Mouse (Mus musculus) heart, embryonic 14.5 days (tissue): Measurements from ENCODE around the gene Lgr6. TPM values are rescaled to one million over a fixed set of nuclear protein-coding genes. Genes with fewer than 3 reads are reported as not detected.

Source experiments
- ATAC-seq: fragments of 200-750 bp; cut with Nextera tagmentation; 2 replicates; pipeline ENCODE4 v1.8.0; 2017; ENCODE audit warnings: low read depth, moderate TSS enrichment; ENCODE audit not compliant: insufficient number of reproducible peaks, insufficient read depth, low FRiP score
- H3K27ac ChIP-seq, 2 experiments: fragments of 200-500 bp in 1 of 2; fragments of 300-500 bp in 1 of 2; sonication (generic) in 1 of 2; replicated peaks in 1 of 2; 2 replicates each; pipeline ENCODE4 v1.5.1; 2012 to 2014; ENCODE audit warnings: low read depth in 2 of 2, low read length in 2 of 2, control low read depth in 1 of 2, mild to moderate bottlenecking in 1 of 2, mixed read lengths in 1 of 2; ENCODE audit not compliant: control insufficient read depth in 1 of 2, insufficient read depth in 1 of 2
- H3K27me3 ChIP-seq: fragments of 300-500 bp; sonication (generic); 2 replicates; pipeline ENCODE4 v1.6.1; 2014; ENCODE audit warnings: mild to moderate bottlenecking, low read length, control low read depth; ENCODE audit not compliant: control insufficient read depth, insufficient read depth
- H3K36me3 ChIP-seq: fragments of 300-500 bp; sonication (generic); 2 replicates; pipeline ENCODE4 v1.6.1; 2014; ENCODE audit warnings: mild to moderate bottlenecking, control low read depth, low read length, mixed read lengths; ENCODE audit not compliant: control insufficient read depth, insufficient read depth
- H3K4me1 ChIP-seq, 2 experiments: fragments of 200-500 bp in 1 of 2; fragments of 300-500 bp in 1 of 2; sonication (generic) in 1 of 2; 2 replicates each; pipeline ENCODE4 v1.6.1; 2012 to 2014; ENCODE audit warnings: low read length in 2 of 2, control low read depth in 1 of 2, mixed read lengths in 1 of 2; ENCODE audit not compliant: control insufficient read depth in 2 of 2, insufficient read depth in 2 of 2
- H3K4me2 ChIP-seq: fragments of 300-500 bp; sonication (generic); 2 replicates; pipeline ENCODE4 v1.6.1; 2014; ENCODE audit warnings: mild to moderate bottlenecking, low read length
- H3K4me3 ChIP-seq, 2 experiments: fragments of 200-500 bp in 1 of 2; fragments of 300-500 bp in 1 of 2; sonication (generic) in 1 of 2; 2 replicates each; pipeline ENCODE4 v1.5.1; 2012 to 2014; ENCODE audit warnings: low read length in 2 of 2, mild to moderate bottlenecking in 2 of 2, control low read depth in 1 of 2, low read depth in 1 of 2, moderate library complexity in 1 of 2; ENCODE audit not compliant: control insufficient read depth in 1 of 2, insufficient read depth in 1 of 2
- H3K9ac ChIP-seq: fragments of 300-500 bp; sonication (generic); 2 replicates; pipeline ENCODE4 v1.6.1; 2014; ENCODE audit warnings: mild to moderate bottlenecking, low read length
- H3K9me3 ChIP-seq: fragments of 300-500 bp; sonication (generic); 2 replicates; pipeline ENCODE4 v1.6.1; 2016; ENCODE audit warnings: low read length, control low read depth; ENCODE audit not compliant: control insufficient read depth
- WGBS: fragments of 180-500 bp; shearing (Covaris S2); extraction: QIAGEN DNeasy Blood & Tissue Kit; methylation state at CpG from one replicate; pipeline ENCODE4 v1.1.7; 2014; 5-methylcytosine and 5-hydroxymethylcytosine counted together
- polyA plus RNA-seq: library from polyadenylated mRNA; unstranded; fragments of >200 nt; fragmentation: Nextera tagmentation; extraction: Ambion mirVana; gene quantifications from 2 replicates; pipeline ENCODE4 v1.2.1, GENCODE M21; 2014

Gene Lgr6
- polyA plus RNA-seq, 1 experiment from 2014 or later, result 2.5 TPM

- no peak overlapping the region for H3K4me2 ChIP-seq
- no peaks in the 10 kb centered on the region for H3K36me3 ChIP-seq
- peaks cover 15% of the 10 kb centered on the region in 2 experiments for H3K4me1 ChIP-seq
- H3K27me3 ChIP-seq, result peaks cover 28% of the 10 kb centered on the region
- H3K9ac ChIP-seq, result no peak overlapping the region
- H3K4me3 ChIP-seq, result no peak overlapping the region
- H3K27ac ChIP-seq, result no peak overlapping the region
- no peaks in the 10 kb centered on the region for H3K9me3 ChIP-seq
- no peak for ATAC-seq
- 58% methylated on average over 3 of the region's 3 CpGs for WGBS
Measured at GRCm38 (mm10) chr1:135090914-135091313, 14.2 kb downstream of the Lgr6 start.

- ATAC-seq, result no peak
- Histone ChIP-seq H3K9ac (no peak overlapping the region), H3K27me3 (peaks cover 38% of the 10 kb centered on the region), H3K9me3 (no peaks in the 10 kb centered on the region), H3K4me1 (peaks cover 2 to 6% of the 10 kb centered on the region in 2 experiments; a peak in 3 of 4 replicates), H3K27ac (no peak overlapping the region), H3K4me2 (no peak overlapping the region), H3K4me3 (no peak overlapping the region), H3K36me3 (no peaks in the 10 kb centered on the region)
- 81% methylated on average over 10 of the region's 10 CpGs for WGBS
Measured at GRCm38 (mm10) chr1:135089626-135090025, 15.4 kb downstream of the Lgr6 start.

- Histone ChIP-seq H3K27ac (no peak overlapping the region), H3K4me2 (no peak overlapping the region), H3K9me3 (no peaks in the 10 kb centered on the region), H3K27me3 (peaks cover 42% of the 10 kb centered on the region), H3K4me1 (peaks cover 12% of the 10 kb centered on the region in 2 experiments), H3K9ac (no peak overlapping the region), H3K36me3 (no peaks in the 10 kb centered on the region), H3K4me3 (no peak overlapping the region)
- 58% methylated on average over 1 of the region's 1 CpGs for WGBS
- no peak for ATAC-seq
Measured at GRCm38 (mm10) chr1:135087414-135087813, 17.7 kb downstream of the Lgr6 start.

- Histone ChIP-seq H3K9me3 (no peaks in the 10 kb centered on the region), H3K4me2 (no peak overlapping the region), H3K27me3 (peaks cover 42% of the 10 kb centered on the region), H3K27ac (no peak overlapping the region), H3K4me3 (no peak overlapping the region), H3K4me1 (peaks cover 12% of the 10 kb centered on the region in 2 experiments), H3K36me3 (no peaks in the 10 kb centered on the region), H3K9ac (no peak overlapping the region)
- no peak for ATAC-seq
- 49% methylated on average over 7 of the region's 7 CpGs for WGBS
Measured at GRCm38 (mm10) chr1:135086015-135086414, 19.1 kb downstream of the Lgr6 start.

- no peaks in the 10 kb centered on the region for H3K9me3 ChIP-seq
- peaks cover 12% of the 10 kb centered on the region in 2 experiments for H3K4me1 ChIP-seq
- H3K36me3 ChIP-seq, result no peaks in the 10 kb centered on the region
- no peak overlapping the region for H3K27ac ChIP-seq
- no peak overlapping the region for H3K4me3 ChIP-seq
- no peak for ATAC-seq
- H3K9ac ChIP-seq, result no peak overlapping the region
- peaks cover 42% of the 10 kb centered on the region for H3K27me3 ChIP-seq
- 32% methylated on average over 27 of the region's 28 CpGs for WGBS
- peak overlapping the region; percentile 19; the same call in 1 of the 2 replicates for H3K4me2 ChIP-seq
Measured at GRCm38 (mm10) chr1:135085296-135085871, 19.7 kb downstream of the Lgr6 start.

GRCm38 (mm10) chr1:135083465-135083864, 21.6 kb downstream of the Lgr6 start:
- H3K9ac ChIP-seq, result no peak overlapping the region
- peak overlapping the region; percentile 61 to 65 for H3K27ac ChIP-seq
- H3K27me3 ChIP-seq, result peaks cover 34% of the 10 kb centered on the region
- WGBS, result 23% methylated on average over 9 of the region's 9 CpGs
- peak; percentile 72 for ATAC-seq
- H3K4me1 ChIP-seq, result peaks cover 12% of the 10 kb centered on the region in 2 experiments
- H3K36me3 ChIP-seq, result no peaks in the 10 kb centered on the region
- no peaks in the 10 kb centered on the region for H3K9me3 ChIP-seq
- H3K4me2 ChIP-seq, result peak overlapping the region; percentile 33
- no peak overlapping the region for H3K4me3 ChIP-seq

GRCm38 (mm10) chr1:135082267-135082666, 22.8 kb downstream of the Lgr6 start:
- no peak overlapping the region for H3K4me3 ChIP-seq
- H3K4me1 ChIP-seq, result peaks cover 12% of the 10 kb centered on the region in 2 experiments
- H3K36me3 ChIP-seq, result no peaks in the 10 kb centered on the region
- 71% methylated on average over 3 of the region's 3 CpGs for WGBS
- no peak overlapping the region for H3K27ac ChIP-seq
- ATAC-seq, result no peak
- H3K4me2 ChIP-seq, result no peak overlapping the region
- peaks cover 28% of the 10 kb centered on the region for H3K27me3 ChIP-seq
- no peak overlapping the region for H3K9ac ChIP-seq
- H3K9me3 ChIP-seq, result no peaks in the 10 kb centered on the region

GRCm38 (mm10) chr1:135079021-135079420, 26.1 kb downstream of the Lgr6 start:
- Histone ChIP-seq H3K4me3 (no peak overlapping the region), H3K9ac (no peak overlapping the region), H3K9me3 (0 out of 2 replicates have a peak, but pooled peaks cover 4% of the 10 kb centered on the region), H3K27ac (no peak overlapping the region), H3K36me3 (no peaks in the 10 kb centered on the region), H3K4me1 (peaks cover 9 to 14% of the 10 kb centered on the region in 2 experiments), H3K4me2 (no peak overlapping the region), H3K27me3 (no peaks in the 10 kb centered on the region; the same call in 1 of the 2 replicates)
- ATAC-seq, result no peak
- WGBS, result 50% methylated on average over 2 of the region's 2 CpGs
